Mouse (Mus musculus): ENCODE measurements at regions not wholly inside any gene's neighbourhood (a gene's known extent, or its start where the extent isn't known, plus 50 kb on each side); places are given as distances from the start of the nearest gene placed in this dataset.
"Not testable (repeated sequence)": the region's sequence is repeated elsewhere in the genome, so short reads cannot be mapped to it uniquely, and the experiment has no call there.

- DNase-seq (ENCODE audit: low spot score): no peak
Observed at GRCm38 (mm10) chr8:126833006-126833405, 112.6 kb downstream of the Tomm20 start.

DNA sequence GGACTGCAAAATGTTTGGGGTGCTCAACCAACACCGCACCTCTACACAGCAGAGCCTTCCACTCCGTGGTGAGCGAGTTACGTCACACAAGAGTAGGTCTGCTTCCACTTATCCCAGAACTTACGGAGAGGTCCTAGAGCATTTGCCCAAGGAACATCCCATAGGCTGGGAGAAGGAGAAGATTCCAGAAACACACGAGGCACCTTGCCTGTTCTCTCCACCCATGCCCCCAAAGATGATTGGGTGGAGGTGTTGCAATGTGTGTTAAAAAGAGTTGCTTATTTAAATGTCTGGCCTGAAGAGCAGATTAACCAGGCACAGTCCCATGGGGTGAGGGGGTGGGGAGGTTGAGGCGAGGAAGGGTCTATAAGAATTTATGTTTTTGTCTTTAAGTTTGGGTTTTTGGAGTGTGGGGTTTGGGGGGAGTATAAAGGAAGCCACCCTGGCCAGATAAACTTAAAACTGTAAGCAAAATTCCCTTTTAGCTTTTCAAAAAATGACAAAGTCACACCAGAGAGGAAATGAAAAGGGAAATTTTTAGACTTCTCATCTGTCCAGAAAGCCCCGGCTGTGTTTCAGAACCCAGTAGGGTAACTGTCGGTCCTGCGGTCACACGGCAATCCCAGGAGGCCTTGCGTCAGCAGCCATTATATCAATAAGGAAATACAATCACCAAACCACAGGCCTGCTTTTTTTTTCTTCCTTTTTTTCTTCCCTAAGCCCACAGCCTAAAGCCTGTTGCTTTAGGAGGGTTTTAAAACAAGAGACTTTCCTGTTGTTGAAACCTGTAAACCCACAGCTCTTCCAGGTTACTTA lies 113.3 kb downstream of the Tomm20 start:
- peak; percentile 61 for DNase-seq (ENCODE audit: low spot score)

DNA sequence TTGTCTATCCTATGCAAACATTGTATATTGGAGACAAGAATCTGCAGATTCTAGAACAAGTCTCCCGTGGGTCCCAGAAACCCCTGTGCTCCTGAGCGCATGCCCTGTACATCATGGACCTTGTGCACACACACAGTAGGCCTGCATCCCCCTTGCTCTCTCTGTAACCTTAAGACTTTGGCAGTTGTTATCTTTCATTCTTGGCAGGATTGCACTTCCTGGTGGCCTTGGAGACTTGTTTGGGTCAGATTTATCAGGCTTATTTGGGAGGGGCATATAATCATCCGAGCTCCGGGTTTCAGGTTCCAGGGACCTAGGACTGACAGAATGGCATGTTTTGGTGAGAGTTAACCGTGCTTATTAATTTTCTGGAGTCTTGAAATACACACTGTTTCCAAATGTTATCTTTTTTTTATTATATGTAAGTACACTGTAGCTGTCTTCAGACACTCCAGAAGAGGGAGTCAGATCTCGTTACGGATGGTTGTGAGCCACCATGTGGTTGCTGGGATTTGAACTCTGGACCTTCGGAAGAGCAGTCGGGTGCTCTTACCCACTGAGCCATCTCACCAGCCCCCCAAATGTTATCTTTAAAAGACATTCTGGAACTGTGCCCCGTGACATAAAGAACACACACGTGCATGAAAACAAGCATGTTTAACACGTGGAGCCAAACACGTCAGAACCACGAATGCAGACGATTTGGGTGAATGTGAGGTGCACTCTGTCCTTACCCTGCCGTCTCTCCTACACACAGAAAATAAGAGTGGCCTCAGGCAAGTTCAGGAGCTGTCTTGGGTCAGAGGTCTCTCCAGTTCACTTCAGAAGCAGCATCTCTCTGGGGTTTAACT lies 114.1 kb downstream of the Tomm20 start:
- no peak for DNase-seq (ENCODE audit: low spot score)

DNA sequence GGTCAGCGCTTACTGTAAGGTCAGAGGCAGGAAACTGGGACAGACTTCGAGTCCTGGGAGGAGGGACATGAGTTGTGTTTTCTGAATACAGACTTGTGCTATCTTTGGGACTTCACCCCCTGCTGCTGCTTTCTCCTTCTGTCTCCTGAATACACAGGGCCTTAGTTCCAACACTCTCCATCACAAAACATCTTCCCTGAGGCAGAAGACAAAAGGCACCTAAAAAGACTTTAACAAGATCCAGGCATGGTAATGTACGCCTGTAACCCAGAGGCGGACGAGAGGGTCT lies 115.5 kb downstream of the Tomm20 start:
- no peak for DNase-seq (ENCODE audit: low spot score)

GRCm38 (mm10) chr8:126829376-126830241 lies 116.0 kb downstream of the Tomm20 start:
- no peak for DNase-seq (ENCODE audit: low spot score)

DNA sequence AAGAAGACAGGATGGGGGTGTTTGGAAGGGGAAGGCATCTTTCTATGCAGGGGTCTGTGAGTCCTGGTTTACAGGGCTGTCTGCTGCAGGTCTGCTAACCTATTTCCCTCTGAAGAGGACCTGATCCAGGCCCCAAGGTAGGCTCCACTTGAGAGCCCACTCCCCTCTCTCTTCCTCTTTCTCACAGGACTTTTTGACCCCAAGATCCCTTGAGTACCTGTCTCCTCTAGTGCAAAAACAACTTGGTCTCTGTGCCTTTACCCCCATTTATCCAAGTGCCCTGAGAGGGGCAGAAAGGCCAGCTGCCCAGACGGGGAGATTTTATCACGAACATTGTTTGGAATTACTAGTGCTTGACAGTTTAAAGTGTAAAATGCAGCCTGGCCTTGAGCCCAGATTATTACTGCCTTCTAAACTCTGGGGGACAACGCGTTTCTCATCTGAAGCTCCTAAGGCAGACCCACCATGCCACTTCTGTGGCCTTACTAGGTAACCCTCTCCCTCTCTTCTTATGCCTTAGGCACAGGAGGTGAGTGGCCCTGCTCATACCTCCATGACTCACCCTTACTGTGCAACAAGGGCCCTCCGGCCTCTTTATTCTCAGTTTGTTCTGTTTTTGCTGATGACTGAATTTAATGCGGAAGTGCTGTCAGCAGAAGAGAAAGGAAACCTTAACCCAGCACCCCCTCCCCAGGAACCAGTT lies 117.8 kb downstream of the Tomm20 start:
- no peak for DNase-seq (ENCODE audit: low spot score)

- no peak for DNase-seq (ENCODE audit: low spot score)
Observed at GRCm38 (mm10) chr8:126826328-126827285, 119.0 kb downstream of the Tomm20 start.

DNA sequence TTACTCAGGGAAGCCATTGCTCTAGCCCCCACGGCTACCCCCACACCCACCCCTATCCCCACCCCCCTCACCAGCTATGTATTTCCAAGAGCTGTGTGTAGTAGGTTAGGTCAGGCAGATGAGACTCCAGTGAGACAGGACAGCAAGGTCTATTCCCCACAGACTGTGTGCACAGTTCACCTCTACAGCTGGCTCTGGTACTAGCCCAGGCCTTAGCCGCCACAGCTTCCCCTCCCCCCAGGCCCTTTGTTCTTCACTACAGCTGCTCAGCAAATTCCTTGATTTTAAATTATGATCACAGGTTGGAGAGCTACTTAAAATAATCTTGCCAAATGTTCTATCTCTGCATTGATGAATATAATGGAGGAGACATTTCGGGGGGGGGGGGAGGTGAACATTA lies 119.8 kb downstream of the Tomm20 start:
- no peak for DNase-seq (ENCODE audit: low spot score)

DNA sequence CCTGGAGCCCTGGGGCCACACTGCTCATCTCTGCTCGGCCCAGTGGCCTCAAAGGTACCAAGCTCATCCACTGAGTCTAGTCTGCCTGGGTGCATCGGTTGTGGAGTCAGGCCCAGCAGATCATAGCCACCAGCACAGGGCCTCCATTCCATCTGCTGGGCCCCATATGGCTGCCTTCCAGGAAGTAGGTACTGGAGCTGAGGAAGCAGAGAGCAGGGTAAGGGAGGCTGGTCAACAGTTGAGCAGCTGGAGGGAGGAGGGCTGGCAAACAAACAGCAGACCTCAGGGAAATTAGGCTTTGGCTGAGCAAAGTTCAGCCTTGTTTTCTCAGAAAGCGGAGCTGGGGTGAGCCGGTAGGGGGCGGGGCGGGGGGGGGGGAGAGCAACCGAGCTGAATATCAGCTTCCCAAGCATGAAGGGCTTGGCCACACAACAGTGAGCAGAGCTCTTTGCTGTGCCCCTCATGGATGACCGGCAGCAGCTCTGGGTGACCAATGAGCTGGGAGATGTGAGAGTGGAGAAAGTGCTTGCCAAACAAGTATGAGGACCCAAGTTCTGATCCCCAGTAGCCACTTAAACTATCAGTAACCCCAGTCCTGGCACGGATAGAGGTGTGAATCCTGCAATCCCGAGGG lies 121.0 kb downstream of the Tomm20 start:
- no peak for DNase-seq (ENCODE audit: low spot score)

GRCm38 (mm10) chr8:126822269-126822668 lies 123.4 kb downstream of the Tomm20 start:
- no peak for DNase-seq (ENCODE audit: low spot score)

DNA sequence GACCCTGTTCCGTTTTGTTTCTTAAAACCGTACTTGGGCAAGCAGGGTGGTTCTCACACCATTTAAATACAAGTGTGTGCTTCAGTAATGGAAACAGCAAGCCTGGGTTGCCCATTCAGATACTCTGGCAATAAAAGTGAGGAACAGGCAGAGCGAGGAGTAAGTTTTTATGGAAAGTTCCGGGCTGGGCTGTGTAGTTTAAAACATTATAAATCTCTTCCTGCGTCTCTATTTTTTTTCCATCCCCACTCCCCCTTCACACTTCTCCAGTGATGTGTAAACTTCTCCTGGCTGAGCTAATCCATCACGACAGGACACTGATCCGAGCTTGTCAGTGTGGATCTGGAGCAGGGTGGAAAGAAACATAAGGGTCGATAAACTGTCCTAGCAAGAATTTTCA lies 124.4 kb downstream of the Tomm20 start:
- DNase-seq (ENCODE audit: low spot score): no peak

DNA sequence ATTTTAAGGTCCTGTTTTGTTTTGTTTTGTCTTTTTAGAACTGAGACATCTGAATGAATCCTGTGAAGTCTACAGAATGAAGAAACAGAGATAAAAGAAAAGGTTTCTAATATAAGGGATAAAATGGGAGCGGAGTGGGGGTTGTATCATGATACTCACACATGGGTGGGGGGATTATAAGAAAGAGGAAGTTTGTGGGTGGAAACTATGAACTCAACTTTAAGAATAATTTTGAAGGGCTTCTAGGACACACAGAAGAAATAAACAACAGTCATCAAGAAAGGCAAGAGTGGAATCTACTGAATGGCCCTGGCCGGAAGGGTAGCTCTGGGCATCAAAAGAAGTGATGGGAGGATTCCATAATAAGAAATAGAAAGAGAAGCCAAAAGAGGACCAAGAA lies 125.1 kb downstream of the Tomm20 start:
- no peak for DNase-seq (ENCODE audit: low spot score)

DNA sequence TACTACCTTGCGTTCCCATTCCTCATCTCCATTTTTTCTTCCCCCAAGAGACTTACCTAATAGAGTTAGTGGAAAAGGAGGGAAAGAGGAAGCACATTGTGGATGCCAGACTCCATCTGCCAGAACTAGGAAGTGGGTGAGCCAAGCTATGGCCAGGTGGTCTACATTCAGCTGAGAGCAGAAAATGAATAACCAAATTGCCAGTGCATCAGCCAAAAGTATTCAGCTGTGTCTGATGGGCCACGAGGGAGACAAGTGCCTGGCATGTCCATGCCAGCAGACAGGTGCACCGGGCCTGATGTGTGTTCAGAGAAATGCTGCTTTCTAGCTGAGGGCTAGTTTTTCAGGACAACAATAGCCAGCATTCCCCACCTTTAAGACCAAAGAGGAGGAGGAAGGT lies 126.4 kb downstream of the Tomm20 start:
- no peak for DNase-seq (ENCODE audit: low spot score)

GRCm38 (mm10) chr8:126816155-126816554 lies 129.5 kb downstream of the Tomm20 start:
- no peak for DNase-seq (ENCODE audit: low spot score)

DNA sequence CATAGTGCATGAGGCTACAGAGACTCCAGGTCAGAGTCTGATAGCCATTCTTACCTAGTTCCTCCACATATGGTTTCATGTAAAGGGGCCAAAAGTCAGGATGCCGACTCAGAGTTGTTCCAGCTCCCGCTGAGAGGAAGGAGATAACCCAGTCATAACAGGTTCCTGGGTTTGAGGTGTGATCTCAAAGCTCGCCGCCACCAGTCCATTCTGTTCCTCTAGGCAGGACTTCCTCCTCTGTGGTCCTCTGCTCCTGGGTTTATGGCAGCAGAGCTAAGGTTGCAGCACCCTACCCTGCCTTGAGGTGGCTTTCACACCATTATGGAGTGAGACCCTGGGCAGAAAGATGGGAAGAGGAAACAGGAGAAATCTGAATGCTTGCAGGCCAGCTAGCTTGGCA lies 131.2 kb downstream of the Tomm20 start:
- no peak for DNase-seq (ENCODE audit: low spot score)

- no peak for DNase-seq (ENCODE audit: low spot score)
Observed at GRCm38 (mm10) chr8:126813621-126814020, 132.0 kb downstream of the Tomm20 start.

GRCm38 (mm10) chr8:126812777-126813176 lies 132.9 kb downstream of the Tomm20 start:
- no peak for DNase-seq (ENCODE audit: low spot score)

DNA sequence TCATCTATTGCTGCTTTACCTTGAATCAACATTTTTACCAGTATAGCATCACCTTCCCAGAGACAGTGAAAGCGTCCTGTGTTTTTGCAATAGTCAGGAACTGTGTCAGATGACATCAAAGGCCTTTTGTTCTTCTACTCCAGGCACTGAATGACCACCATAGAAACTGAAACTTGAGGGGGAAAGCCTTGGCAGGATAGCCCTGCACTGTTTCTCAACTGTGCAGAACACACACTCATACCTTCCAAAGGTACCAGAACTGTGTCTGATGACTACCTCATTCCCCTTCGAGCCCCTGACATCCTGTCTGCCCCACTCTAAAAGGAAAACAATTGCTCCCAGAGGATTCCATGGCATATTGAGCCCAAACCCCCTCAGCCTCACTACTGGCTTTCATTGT lies 134.3 kb downstream of the Tomm20 start:
- not testable (repeated sequence) for DNase-seq (ENCODE audit: low spot score)

DNA sequence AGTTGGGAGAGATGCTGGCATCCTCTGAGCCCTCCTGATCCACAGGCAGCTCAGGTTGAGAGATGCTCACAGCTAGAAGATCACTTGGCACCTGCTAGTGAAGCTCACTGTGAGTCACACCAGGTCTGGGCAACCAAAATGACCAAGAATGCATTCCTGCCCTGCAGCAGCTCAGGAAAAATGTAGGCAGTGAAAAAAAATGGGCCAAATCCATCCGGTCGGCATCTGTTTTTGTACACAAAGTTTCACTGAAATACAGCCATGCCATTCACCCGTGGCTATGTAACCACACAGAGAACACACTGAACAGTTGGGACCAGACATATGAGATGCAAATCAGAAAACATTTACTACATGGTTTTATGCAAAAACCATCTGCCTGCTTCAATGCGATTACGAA lies 135.1 kb downstream of the Tomm20 start:
- DNase-seq (ENCODE audit: low spot score): no peak

DNA sequence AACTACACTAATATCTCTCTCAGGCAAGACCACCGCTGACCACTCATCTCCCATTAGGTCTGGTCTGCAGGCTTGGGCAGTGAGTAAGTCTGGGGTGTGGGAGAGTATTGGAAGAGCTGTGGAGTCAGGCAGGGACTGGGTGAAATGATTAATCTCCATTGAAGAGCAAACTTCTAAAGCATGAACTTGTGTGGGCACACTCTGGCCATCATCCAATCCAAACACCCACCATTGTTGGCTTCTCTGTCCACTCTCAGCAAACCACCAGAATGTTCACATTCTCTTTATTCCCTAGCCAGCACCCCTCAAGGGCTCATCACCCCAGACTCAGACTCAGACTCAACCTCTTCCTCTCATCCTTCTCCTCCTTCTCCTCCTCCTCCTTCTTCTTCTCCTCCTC lies 136.3 kb downstream of the Tomm20 start:
- DNase-seq (ENCODE audit: low spot score): no peak
